Mouse (Mus musculus): ENCODE results near the gene Fads1. TPM values are rescaled to one million over a fixed set of nuclear protein-coding genes. Genes with fewer than 3 reads are reported as not detected.

Gene Fads1
- 62.3 TPM for polyA plus RNA-seq (2012; fragmentation: generic; extraction: Trizol)
- long read RNA-seq, experiment 1, transcript Fads1-201 (12 exons, 3,460 nt), result major isoform, 34 of 50 reads
- long read RNA-seq, experiment 1, partial matches to known transcripts, result 2 of 50 reads
- long read RNA-seq, experiment 1, other reads (novel, unspliced or antisense), result 14 of 50 reads
- long read RNA-seq, experiment 2, transcript Fads1-201 (12 exons, 3,460 nt), result major isoform, 235 of 282 reads
- long read RNA-seq, experiment 2, partial matches to known transcripts, result 14 of 282 reads
- long read RNA-seq, experiment 2, other reads (novel, unspliced or antisense), result 31 of 282 reads

- H3K27me3 ChIP-seq (ENCODE audit: control insufficient read depth, insufficient read depth, insufficient read length), result no peaks in the 10 kb centered on the region
- TF ChIP-seq CEBPB (IDR thresholded peaks at IDR 0.05; ENCODE audit: low read depth) (no peak), MAX (IDR thresholded peaks at IDR 0.05) (peak; percentile 15), CTCF (IDR thresholded peaks at IDR 0.05; ENCODE audit: control insufficient read depth, insufficient read depth, insufficient read length) (peak; percentile 14)
- H3ac ChIP-seq (ENCODE audit: control insufficient read depth, insufficient read length, low read depth), result peak within 1 kb of the TSS; percentile 91
- peak within 1 kb of the TSS; percentile 92 for H3K4me3 ChIP-seq (ENCODE audit: insufficient read depth, poor library complexity, severe bottlenecking)
- H3K79me3 ChIP-seq (ENCODE audit: low read depth), result peaks cover 13% of the 10 kb centered on the region
- peaks cover 35% of the 10 kb centered on the region for H3K79me2 ChIP-seq (ENCODE audit: control insufficient read depth, insufficient read depth)
- peaks cover 24% of the 10 kb centered on the region for H3K36me3 ChIP-seq (ENCODE audit: control insufficient read depth, insufficient read depth)
These were observed at the start of gene Fads1 for GRCm38 (mm10) chr19:10182670-10183298. TSS of gene Fads1 (plus strand) at chr19:10182888.

- no peak for TF ChIP-seq FOSL1 (IDR thresholded peaks at IDR 0.05; ENCODE audit: insufficient read depth, low read length, poor library complexity, severe bottlenecking)
- TF ChIP-seq CTCF (IDR thresholded peaks at IDR 0.05; ENCODE audit: control insufficient read depth, insufficient read depth, insufficient read length), result no peak
- no peak for TF ChIP-seq CEBPB (IDR thresholded peaks at IDR 0.05; ENCODE audit: low read depth)
- no peak for TF ChIP-seq MYOG (IDR thresholded peaks at IDR 0.05; ENCODE audit: control insufficient read depth, extremely low read depth, insufficient read length)
- no peak for TF ChIP-seq MAX (IDR thresholded peaks at IDR 0.05)
- no peak for TF ChIP-seq MYOD1 (IDR thresholded peaks at IDR 0.05; ENCODE audit: control insufficient read depth, insufficient read length, low read depth)
- no peak for TF ChIP-seq USF1 (IDR thresholded peaks at IDR 0.05; ENCODE audit: low read depth)
- H3ac ChIP-seq (ENCODE audit: control insufficient read depth, insufficient read length, low read depth), result no peak overlapping the region
- no peaks in the 10 kb centered on the region for H3K36me3 ChIP-seq (ENCODE audit: control insufficient read depth, insufficient read depth)
- H3K27me3 ChIP-seq (ENCODE audit: control insufficient read depth, insufficient read depth, insufficient read length), result no peaks in the 10 kb centered on the region
- no peaks in the 10 kb centered on the region for H3K79me3 ChIP-seq (ENCODE audit: low read depth)
- H3K79me2 ChIP-seq (ENCODE audit: control insufficient read depth, insufficient read depth), result no peaks in the 10 kb centered on the region
- H3K4me3 ChIP-seq (ENCODE audit: insufficient read depth, poor library complexity, severe bottlenecking), result no peak overlapping the region
These were observed 48.0 kb upstream of the Fads1 start for GRCm38 (mm10) chr19:10134692-10135091.

- Histone ChIP-seq H3K36me3 (ENCODE audit: control insufficient read depth, insufficient read depth) (no peaks in the 10 kb centered on the region), H3ac (ENCODE audit: control insufficient read depth, insufficient read length, low read depth) (no peak overlapping the region), H3K79me2 (ENCODE audit: control insufficient read depth, insufficient read depth) (no peaks in the 10 kb centered on the region), H3K4me3 (ENCODE audit: insufficient read depth, poor library complexity, severe bottlenecking) (no peak overlapping the region), H3K79me3 (ENCODE audit: low read depth) (no peaks in the 10 kb centered on the region), H3K27me3 (ENCODE audit: control insufficient read depth, insufficient read depth, insufficient read length) (no peaks in the 10 kb centered on the region)
- TF ChIP-seq MYOG (IDR thresholded peaks at IDR 0.05; ENCODE audit: control insufficient read depth, extremely low read depth, insufficient read length) (no peak), CEBPB (IDR thresholded peaks at IDR 0.05; ENCODE audit: low read depth) (no peak), MAX (IDR thresholded peaks at IDR 0.05) (no peak), CTCF (IDR thresholded peaks at IDR 0.05; ENCODE audit: control insufficient read depth, insufficient read depth, insufficient read length) (no peak), MYOD1 (IDR thresholded peaks at IDR 0.05; ENCODE audit: control insufficient read depth, insufficient read length, low read depth) (no peak), FOSL1 (IDR thresholded peaks at IDR 0.05; ENCODE audit: insufficient read depth, low read length, poor library complexity, severe bottlenecking) (no peak), USF1 (IDR thresholded peaks at IDR 0.05; ENCODE audit: low read depth) (no peak)
These were observed 45.3 kb upstream of the Fads1 start for GRCm38 (mm10) chr19:10137423-10137822.

GRCm38 (mm10) chr19:10139736-10140135 lies 43.0 kb upstream of the Fads1 start:
- TF ChIP-seq CTCF (IDR thresholded peaks at IDR 0.05; ENCODE audit: control insufficient read depth, insufficient read depth, insufficient read length) (no peak), USF1 (IDR thresholded peaks at IDR 0.05; ENCODE audit: low read depth) (no peak), FOSL1 (IDR thresholded peaks at IDR 0.05; ENCODE audit: insufficient read depth, low read length, poor library complexity, severe bottlenecking) (no peak), MYOD1 (IDR thresholded peaks at IDR 0.05; ENCODE audit: control insufficient read depth, insufficient read length, low read depth) (no peak), MAX (IDR thresholded peaks at IDR 0.05) (no peak), MYOG (IDR thresholded peaks at IDR 0.05; ENCODE audit: control insufficient read depth, extremely low read depth, insufficient read length) (no peak), CEBPB (IDR thresholded peaks at IDR 0.05; ENCODE audit: low read depth) (no peak)
- no peaks in the 10 kb centered on the region for H3K27me3 ChIP-seq (ENCODE audit: control insufficient read depth, insufficient read depth, insufficient read length)
- no peak overlapping the region for H3K4me3 ChIP-seq (ENCODE audit: insufficient read depth, poor library complexity, severe bottlenecking)
- no peak overlapping the region for H3ac ChIP-seq (ENCODE audit: control insufficient read depth, insufficient read length, low read depth)
- H3K79me3 ChIP-seq (ENCODE audit: low read depth), result no peaks in the 10 kb centered on the region
- no peaks in the 10 kb centered on the region for H3K79me2 ChIP-seq (ENCODE audit: control insufficient read depth, insufficient read depth)
- H3K36me3 ChIP-seq (ENCODE audit: control insufficient read depth, insufficient read depth), result no peaks in the 10 kb centered on the region

GRCm38 (mm10) chr19:10143667-10144066 lies 39.0 kb upstream of the Fads1 start:
- no peaks in the 10 kb centered on the region for H3K36me3 ChIP-seq (ENCODE audit: control insufficient read depth, insufficient read depth)

More at GRCm38 (mm10) chr19:10143667-10144066, 39.0 kb upstream of the Fads1 start:
- TF ChIP-seq CEBPB (IDR thresholded peaks at IDR 0.05; ENCODE audit: low read depth) (no peak), USF1 (IDR thresholded peaks at IDR 0.05; ENCODE audit: low read depth) (no peak), CTCF (IDR thresholded peaks at IDR 0.05; ENCODE audit: control insufficient read depth, insufficient read depth, insufficient read length) (no peak), MYOD1 (IDR thresholded peaks at IDR 0.05; ENCODE audit: control insufficient read depth, insufficient read length, low read depth) (no peak), FOSL1 (IDR thresholded peaks at IDR 0.05; ENCODE audit: insufficient read depth, low read length, poor library complexity, severe bottlenecking) (no peak), MYOG (IDR thresholded peaks at IDR 0.05; ENCODE audit: control insufficient read depth, extremely low read depth, insufficient read length) (no peak), MAX (IDR thresholded peaks at IDR 0.05) (no peak)
- Histone ChIP-seq H3ac (ENCODE audit: control insufficient read depth, insufficient read length, low read depth) (no peak overlapping the region), H3K4me3 (ENCODE audit: insufficient read depth, poor library complexity, severe bottlenecking) (no peak overlapping the region), H3K27me3 (ENCODE audit: control insufficient read depth, insufficient read depth, insufficient read length) (no peaks in the 10 kb centered on the region), H3K79me2 (ENCODE audit: control insufficient read depth, insufficient read depth) (no peaks in the 10 kb centered on the region), H3K79me3 (ENCODE audit: low read depth) (no peaks in the 10 kb centered on the region)
